Mouse (Mus musculus): Measurements from ENCODE around the gene Pars2. TPM values are rescaled to one million over a fixed set of nuclear protein-coding genes. Genes with fewer than 3 reads are reported as not detected.

Gene Pars2
- polyA plus RNA-seq (2016; fragmentation: Nextera tagmentation; extraction: Ambion mirVana) = 16.2 and 16.5 TPM in 2 replicates

DNA sequence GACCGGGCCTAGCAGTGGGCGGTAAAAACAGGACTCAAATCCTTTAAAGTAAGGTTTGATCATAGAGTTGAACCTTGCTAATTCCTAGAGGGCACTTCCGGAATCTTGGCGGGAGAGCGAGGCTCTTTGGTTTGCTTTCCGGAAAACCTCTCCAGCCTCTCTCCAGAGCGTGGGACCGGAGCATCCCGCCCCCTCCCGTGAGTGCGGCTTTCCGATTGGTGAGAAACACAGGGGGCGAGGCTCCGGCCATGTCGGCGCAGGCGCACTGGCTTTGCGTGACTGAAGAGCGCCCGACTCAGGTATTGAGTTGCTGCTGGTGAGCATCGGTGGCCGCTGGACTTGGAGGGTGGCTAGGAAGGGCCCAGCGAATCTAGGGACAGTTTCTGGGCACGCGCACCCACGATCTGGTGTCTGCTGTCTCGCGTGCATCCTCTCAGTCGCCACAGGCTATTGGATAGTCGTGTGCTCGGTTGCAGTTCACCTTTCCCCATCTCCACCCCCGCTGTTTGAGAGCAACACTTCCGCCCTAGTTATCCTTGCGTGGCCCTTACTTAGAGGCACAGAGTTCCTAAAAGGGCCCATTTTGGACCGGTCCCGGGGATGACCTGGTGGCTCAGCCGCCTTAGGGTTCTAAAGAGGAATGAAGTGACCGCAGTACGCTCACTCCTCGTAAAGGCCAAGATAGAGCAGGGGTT is at the start of gene Pars2:
TSS of gene Pars2 (plus strand) at position 237 of the 695 bp plus-strand sequence.
- DNase-seq (ENCODE audit: low spot score) = peak; percentile 99
- H3K36me3 ChIP-seq = peaks cover 29% of the 10 kb centered on the region
- H3K27ac ChIP-seq (replicated peaks) = peak within 1 kb of the TSS; percentile 87
- WGBS = 4% methylated on average over 40 of the region's 40 CpGs
- H3K4me3 ChIP-seq = peak within 1 kb of the TSS; percentile 61
- H3K27me3 ChIP-seq (ENCODE audit: low read depth, poor library complexity, severe bottlenecking) = peaks cover 26% of the 10 kb centered on the region
- H3K4me1 ChIP-seq = peaks cover 8% of the 10 kb centered on the region
- H3K9me3 ChIP-seq (replicated peaks) = no peaks in the 10 kb centered on the region

GRCm38 (mm10) chr4:106606639-106607554 is 44.0 kb upstream of the Pars2 start:
- Histone ChIP-seq H3K4me1 (peaks cover 8% of the 10 kb centered on the region), H3K36me3 (no peaks in the 10 kb centered on the region), H3K27ac (replicated peaks) (peak overlapping the region; percentile 60), H3K4me3 (peak overlapping the region; percentile 35), H3K27me3 (ENCODE audit: low read depth, poor library complexity, severe bottlenecking) (no peaks in the 10 kb centered on the region), H3K9me3 (replicated peaks) (no peaks in the 10 kb centered on the region)
- 47% methylated on average over 18 of the region's 18 CpGs for WGBS
- DNase-seq (ENCODE audit: low spot score) = peak; percentile 60

- no peak overlapping the region for H3K4me3 ChIP-seq
- H3K27ac ChIP-seq (replicated peaks) = no peak overlapping the region
- H3K27me3 ChIP-seq (ENCODE audit: low read depth, poor library complexity, severe bottlenecking) = peaks cover under 1% of the 10 kb centered on the region; the same call in 1 of the 2 replicates
- DNase-seq (ENCODE audit: low spot score) = no peak
- peaks cover 8% of the 10 kb centered on the region for H3K4me1 ChIP-seq
- no peaks in the 10 kb centered on the region for H3K36me3 ChIP-seq
- WGBS = 93% methylated on average over 1 of the region's 1 CpGs
- no peaks in the 10 kb centered on the region for H3K9me3 ChIP-seq (replicated peaks)
These were observed 43.0 kb upstream of the Pars2 start for GRCm38 (mm10) chr4:106607905-106608304.

DNA sequence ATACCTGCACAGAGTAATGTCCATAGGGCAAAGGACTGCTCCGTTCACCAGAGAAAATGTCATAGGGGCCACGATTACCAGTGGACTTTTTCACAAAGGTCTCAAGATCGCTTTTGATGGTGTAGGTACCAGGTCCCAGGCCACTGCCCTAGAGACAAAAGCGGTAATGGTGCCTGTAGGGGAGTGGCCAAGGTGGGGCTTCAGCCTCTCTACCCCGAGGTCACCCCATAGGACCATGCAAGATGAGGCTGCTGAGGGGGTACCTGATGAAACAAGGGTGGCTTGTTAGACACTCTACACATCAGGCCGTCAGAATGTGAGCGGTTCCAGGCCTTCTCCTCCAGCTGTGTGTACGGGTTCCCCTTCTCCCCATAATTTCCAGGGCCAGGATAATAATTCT is 37.8 kb upstream of the Pars2 start:
- DNase-seq (ENCODE audit: low spot score) = no peak
- no peak overlapping the region for H3K27ac ChIP-seq (replicated peaks)
- peaks cover 21% of the 10 kb centered on the region for H3K4me1 ChIP-seq
- H3K27me3 ChIP-seq (ENCODE audit: low read depth, poor library complexity, severe bottlenecking) = peaks cover 41% of the 10 kb centered on the region
- no peaks in the 10 kb centered on the region for H3K9me3 ChIP-seq (replicated peaks)
- H3K4me3 ChIP-seq = no peak overlapping the region
- no peaks in the 10 kb centered on the region for H3K36me3 ChIP-seq
- 78% methylated on average over 8 of the region's 8 CpGs for WGBS

DNA sequence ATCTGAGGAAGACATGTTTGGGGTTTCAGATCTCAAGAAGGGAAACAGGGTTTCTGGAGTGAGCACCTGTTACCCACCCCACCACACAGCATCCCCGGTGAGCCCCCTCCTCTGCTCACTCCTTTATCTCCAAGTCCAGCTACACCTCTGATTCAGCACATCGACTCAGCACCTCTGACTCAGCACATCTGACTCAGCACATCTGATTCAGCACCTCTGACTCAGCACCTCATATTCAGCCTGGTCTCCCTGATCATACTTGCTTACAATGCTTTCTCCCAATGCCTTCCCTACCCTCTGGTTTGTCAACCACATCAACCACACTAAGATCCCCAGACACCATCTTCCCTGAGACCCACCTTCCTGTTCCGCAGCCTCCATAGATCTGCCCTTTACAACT is 37.3 kb upstream of the Pars2 start:
- Histone ChIP-seq H3K27ac (replicated peaks) (no peak overlapping the region), H3K9me3 (replicated peaks) (no peaks in the 10 kb centered on the region), H3K4me1 (peaks cover 21% of the 10 kb centered on the region), H3K36me3 (no peaks in the 10 kb centered on the region), H3K27me3 (ENCODE audit: low read depth, poor library complexity, severe bottlenecking) (peaks cover 42% of the 10 kb centered on the region), H3K4me3 (no peak overlapping the region)
- WGBS = 76% methylated on average over 3 of the region's 3 CpGs
- no peak for DNase-seq (ENCODE audit: low spot score)

- Histone ChIP-seq H3K27me3 (ENCODE audit: low read depth, poor library complexity, severe bottlenecking) (peaks cover 47% of the 10 kb centered on the region), H3K4me3 (no peak overlapping the region), H3K27ac (replicated peaks) (no peak overlapping the region), H3K36me3 (no peaks in the 10 kb centered on the region), H3K9me3 (replicated peaks) (no peaks in the 10 kb centered on the region), H3K4me1 (peaks cover 21% of the 10 kb centered on the region)
- 43% methylated on average over 7 of the region's 7 CpGs for WGBS
- peak; percentile 74 for DNase-seq (ENCODE audit: low spot score)
These were observed 36.6 kb upstream of the Pars2 start for GRCm38 (mm10) chr4:106614180-106614797.

- H3K4me1 ChIP-seq = peaks cover 21% of the 10 kb centered on the region
- H3K27me3 ChIP-seq (ENCODE audit: low read depth, poor library complexity, severe bottlenecking) = peaks cover 47% of the 10 kb centered on the region
- no peak for DNase-seq (ENCODE audit: low spot score)
- H3K36me3 ChIP-seq = no peaks in the 10 kb centered on the region
- 85% methylated on average over 9 of the region's 9 CpGs for WGBS
- no peak overlapping the region for H3K4me3 ChIP-seq
- H3K27ac ChIP-seq (replicated peaks) = no peak overlapping the region
- no peaks in the 10 kb centered on the region for H3K9me3 ChIP-seq (replicated peaks)
These were observed 36.0 kb upstream of the Pars2 start for GRCm38 (mm10) chr4:106614881-106615280.

DNA sequence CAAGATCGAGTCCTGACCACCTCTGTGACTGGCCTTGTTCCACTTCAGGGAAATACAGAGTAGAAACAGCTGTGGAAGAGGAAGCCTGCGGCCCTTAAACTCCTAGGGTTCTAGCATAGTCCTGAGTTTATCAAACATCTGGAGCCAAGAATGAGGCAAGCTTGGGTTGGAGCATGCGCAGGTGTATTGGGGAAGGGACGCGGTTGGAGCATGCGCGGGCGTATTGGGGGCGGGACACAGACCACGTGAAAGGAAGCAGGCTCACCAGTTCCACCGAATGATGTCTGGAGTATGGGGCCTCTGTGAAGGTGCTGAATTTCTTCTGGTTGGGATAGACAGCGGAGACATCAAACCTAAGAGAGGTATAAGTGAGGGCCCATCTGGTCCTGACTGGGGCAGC is 35.2 kb upstream of the Pars2 start:
- H3K27ac ChIP-seq (replicated peaks) = no peak overlapping the region
- DNase-seq (ENCODE audit: low spot score) = no peak
- no peaks in the 10 kb centered on the region for H3K9me3 ChIP-seq (replicated peaks)
- H3K4me3 ChIP-seq = no peak overlapping the region
- peaks cover 47% of the 10 kb centered on the region for H3K27me3 ChIP-seq (ENCODE audit: low read depth, poor library complexity, severe bottlenecking)
- peaks cover 21% of the 10 kb centered on the region for H3K4me1 ChIP-seq
- 88% methylated on average over 12 of the region's 12 CpGs for WGBS
- H3K36me3 ChIP-seq = no peaks in the 10 kb centered on the region

- WGBS = 2% methylated on average over 18 of the region's 19 CpGs
- no peaks in the 10 kb centered on the region for H3K9me3 ChIP-seq (replicated peaks)
- H3K27ac ChIP-seq (replicated peaks) = peak within 1 kb of the TSS; percentile 39; the same call in 1 of the 2 replicates
- no peaks in the 10 kb centered on the region for H3K36me3 ChIP-seq
- peak; percentile 34 for DNase-seq (ENCODE audit: low spot score)
- peaks cover 58% of the 10 kb centered on the region for H3K27me3 ChIP-seq (ENCODE audit: low read depth, poor library complexity, severe bottlenecking)
- peaks cover 21% of the 10 kb centered on the region for H3K4me1 ChIP-seq
- peak within 1 kb of the TSS; percentile 49 for H3K4me3 ChIP-seq
These were observed 33.8 kb upstream of the Pars2 start, which contains the start of gene Lexm for GRCm38 (mm10) chr4:106617056-106617455. Gene Lexm (minus strand): TSS chr4:106617241.

DNA sequence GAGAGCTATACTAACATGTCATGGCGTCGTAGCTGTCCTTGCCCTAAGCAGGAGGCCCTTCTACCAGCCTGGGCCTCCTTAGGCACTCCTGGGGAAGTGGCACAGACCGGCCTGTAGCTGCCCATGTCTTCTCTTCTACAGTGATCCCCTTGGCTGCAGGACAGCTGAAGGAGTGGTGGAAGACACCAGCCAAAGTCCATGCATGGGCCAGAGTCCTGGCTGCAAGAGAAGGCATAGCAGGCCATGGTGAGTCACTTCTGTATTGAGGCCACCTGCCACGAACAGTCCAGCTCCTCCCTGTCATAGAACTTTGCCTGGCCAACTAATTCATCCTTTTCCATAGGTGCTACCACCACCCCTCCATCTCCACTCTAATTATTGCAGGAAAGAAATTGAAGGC is 32.0 kb upstream of the Pars2 start:
- DNase-seq (ENCODE audit: low spot score) = no peak
- Histone ChIP-seq H3K27me3 (ENCODE audit: low read depth, poor library complexity, severe bottlenecking) (peaks cover 66% of the 10 kb centered on the region), H3K27ac (replicated peaks) (no peak overlapping the region), H3K36me3 (no peaks in the 10 kb centered on the region), H3K9me3 (replicated peaks) (no peaks in the 10 kb centered on the region), H3K4me3 (no peak overlapping the region), H3K4me1 (peaks cover 25% of the 10 kb centered on the region)
- WGBS = 87% methylated on average over 4 of the region's 4 CpGs

DNA sequence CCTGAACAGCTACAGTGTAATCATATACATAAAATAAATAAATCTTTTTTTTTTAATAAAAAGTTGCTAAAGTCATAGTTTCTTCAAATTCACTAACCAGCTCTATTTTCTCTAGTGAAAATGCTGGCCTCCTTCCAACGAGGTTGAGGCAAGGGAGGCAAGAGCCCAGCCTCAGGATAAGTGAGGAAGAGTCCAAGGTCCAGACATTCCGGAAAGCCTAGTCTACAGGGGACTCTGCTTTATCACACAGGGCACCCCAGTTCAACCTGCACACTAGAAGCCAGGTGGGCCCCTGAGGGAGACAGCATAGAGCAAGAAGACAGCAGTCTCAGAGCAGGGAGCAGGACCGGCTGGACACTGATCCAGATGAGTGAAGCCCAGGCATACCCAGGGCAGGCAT is 29.4 kb upstream of the Pars2 start:
- Histone ChIP-seq H3K27ac (replicated peaks) (no peak overlapping the region), H3K4me1 (peaks cover 22% of the 10 kb centered on the region), H3K27me3 (ENCODE audit: low read depth, poor library complexity, severe bottlenecking) (peaks cover 77% of the 10 kb centered on the region), H3K36me3 (no peaks in the 10 kb centered on the region), H3K4me3 (no peak overlapping the region), H3K9me3 (replicated peaks) (no peaks in the 10 kb centered on the region)
- DNase-seq (ENCODE audit: low spot score) = no peak
- 86% methylated on average over 3 of the region's 3 CpGs for WGBS

GRCm38 (mm10) chr4:106622030-106622493 is 28.8 kb upstream of the Pars2 start, which contains the start of gene Ttc22:
Gene Ttc22 (plus strand): TSS chr4:106622432.
- Histone ChIP-seq H3K9me3 (replicated peaks) (no peaks in the 10 kb centered on the region), H3K4me1 (peaks cover 16% of the 10 kb centered on the region), H3K27me3 (ENCODE audit: low read depth, poor library complexity, severe bottlenecking) (peaks cover 72% of the 10 kb centered on the region), H3K27ac (replicated peaks) (no peak within 1 kb of the TSS), H3K4me3 (no peak within 1 kb of the TSS), H3K36me3 (no peaks in the 10 kb centered on the region)
- no peak for DNase-seq (ENCODE audit: low spot score)
- 30% methylated on average over 16 of the region's 16 CpGs for WGBS
